Mouse (Mus musculus) hindlimb bud, embryonic 11.5 days (tissue): ENCODE data around the gene Usp21.

Source experiments
- DNase-seq: peaks from one replicate; pipeline ENCODE4 v3.0.0-alpha.2; 2012; ENCODE audit warnings: low read depth, low spot score; ENCODE audit errors: extremely low spot score

The Usp21 gene

GRCm38 (mm10) chr1:171285096-171285892 is 2.5 kb downstream of the Usp21 start:
- DNase-seq: no peak

- DNase-seq: no peak
Observed at GRCm38 (mm10) chr1:171284491-171284890, 3.3 kb downstream of the Usp21 start.

- no peak for DNase-seq
Observed at GRCm38 (mm10) chr1:171283188-171284160, 4.3 kb downstream of the Usp21 start.

- no peak for DNase-seq
Observed at GRCm38 (mm10) chr1:171282086-171282805, 5.5 kb downstream of the Usp21 start.

- DNase-seq: no peak
Observed at GRCm38 (mm10) chr1:171281528-171281923, 6.3 kb downstream of the Usp21 start.

GRCm38 (mm10) chr1:171280916-171281527 is 6.8 kb downstream of the Usp21 start, which contains the start of gene Ppox:
TSS of gene Ppox (minus strand) at chr1:171281186.
- DNase-seq: peak; percentile 97

- DNase-seq: no peak
Observed at GRCm38 (mm10) chr1:171280250-171280915, 7.4 kb downstream of the Usp21 start.

GRCm38 (mm10) chr1:171279721-171280120 is 8.1 kb downstream of the Usp21 start:
- DNase-seq: no peak

- DNase-seq: no peak
Observed at GRCm38 (mm10) chr1:171279012-171279705, 8.6 kb downstream of the Usp21 start.

- no peak for DNase-seq
Observed at GRCm38 (mm10) chr1:171278436-171278835, 9.4 kb downstream of the Usp21 start.

- DNase-seq: no peak
Observed at GRCm38 (mm10) chr1:171277736-171278135, 10.1 kb downstream of the Usp21 start.

- no peak for DNase-seq
Observed at GRCm38 (mm10) chr1:171276110-171276748, 11.6 kb downstream of the Usp21 start.

- no peak for DNase-seq
Observed at GRCm38 (mm10) chr1:171275144-171275734, 12.6 kb downstream of the Usp21 start.

- DNase-seq: no peak
Observed at GRCm38 (mm10) chr1:171274171-171274570, 13.6 kb downstream of the Usp21 start.

- DNase-seq: no peak
Observed at GRCm38 (mm10) chr1:171272086-171272485, 15.7 kb downstream of the Usp21 start.

GRCm38 (mm10) chr1:171271622-171272021 is 16.2 kb downstream of the Usp21 start:
- DNase-seq: no peak

GRCm38 (mm10) chr1:171271196-171271595 is 16.6 kb downstream of the Usp21 start:
- DNase-seq: no peak

- no peak for DNase-seq
Observed at GRCm38 (mm10) chr1:171270573-171270900, 17.3 kb downstream of the Usp21 start.
